Mouse (Mus musculus): Measurements from ENCODE around the gene Stk19. TPM values are rescaled to one million over a fixed set of nuclear protein-coding genes. Genes with fewer than 3 reads are reported as not detected.

Stk19 gene
- 11.6 and 15.6 TPM in 2 replicates for polyA plus RNA-seq (2015; fragmentation: Nextera tagmentation; extraction: Ambion mirVana)

GRCm38 (mm10) chr17:34836856-34837221 is at the start of gene Stk19, which contains the start of gene Dxo:
Stk19 (minus strand) TSS chr17:34836945.
Dxo (plus strand) TSS chr17:34837019.

GRCm38 (mm10) chr17:34881683-34882310 is 45.1 kb upstream of the Stk19 start, which contains the start of gene Gm20547:
Gm20547 (minus strand) TSS chr17:34882042.

GRCm38 (mm10) chr17:34879336-34879879 is 42.7 kb upstream of the Stk19 start, which contains the start of gene Zbtb12:
Zbtb12 (plus strand) TSS chr17:34879483.

GRCm38 (mm10) chr17:34862416-34863081 is 25.8 kb upstream of the Stk19 start, which contains the start of gene Cfb:
Cfb (minus strand) TSS chr17:34862518.

GRCm38 (mm10) chr17:34849722-34850516 is 13.2 kb upstream of the Stk19 start, which contains the start of the genes Skiv2l and Nelfe:
Skiv2l (minus strand) TSS chr17:34850210.
Nelfe (plus strand) TSS chr17:34850391.

GRCm38 (mm10) chr17:34804301-34804700 is 32.4 kb downstream of the Stk19 start, which contains the start of gene Cyp21a1:
Cyp21a1 (minus strand) TSS chr17:34804561.

Small RNAs within 50 kb of the gene (microRNA-seq; reads per million reads assigned to microRNA genes)
- gene Mir6970 (0 reads per million in 2 experiments), gene Mir6971 (0.10 to 1.7 reads per million in 2 experiments), gene Mir6972 (0 reads per million in 2 experiments)

Other genes with a start within 250 kb of the Stk19 start
- 8.5 and 8.6 TPM in 2 replicates for gene Gpsm3, start 247.1 kb downstream of the Stk19 start, polyA plus RNA-seq (2015; fragmentation: Nextera tagmentation; extraction: Ambion mirVana)
- 5.9 and 6.4 TPM in 2 replicates for gene Pbx2, start 245.7 kb downstream of the Stk19 start, polyA plus RNA-seq (2015; fragmentation: Nextera tagmentation; extraction: Ambion mirVana)
- 1.1 and 1.2 TPM in 2 replicates for gene Ager, start 239.1 kb downstream of the Stk19 start, polyA plus RNA-seq (2015; fragmentation: Nextera tagmentation; extraction: Ambion mirVana)
- 41.4 and 51.6 TPM in 2 replicates for gene Rnf5, start 233.3 kb downstream of the Stk19 start, polyA plus RNA-seq (2015; fragmentation: Nextera tagmentation; extraction: Ambion mirVana)
- gene Agpat1, start 232.7 kb downstream of the Stk19 start, polyA plus RNA-seq (2015; fragmentation: Nextera tagmentation; extraction: Ambion mirVana): 27.7 and 30.6 TPM in 2 replicates
- gene Egfl8, start 221.0 kb downstream of the Stk19 start, polyA plus RNA-seq (2015; fragmentation: Nextera tagmentation; extraction: Ambion mirVana): 16.9 and 21.7 TPM in 2 replicates
- gene Ppt2, start 208.4 kb downstream of the Stk19 start, polyA plus RNA-seq (2015; fragmentation: Nextera tagmentation; extraction: Ambion mirVana): 24.2 and 24.7 TPM in 2 replicates
- 0.08 and 0.19 TPM in 2 replicates for gene Prrt1, start 207.4 kb downstream of the Stk19 start, polyA plus RNA-seq (2015; fragmentation: Nextera tagmentation; extraction: Ambion mirVana)
- 10.5 and 13.4 TPM in 2 replicates for gene Fkbpl, start 192.2 kb downstream of the Stk19 start, polyA plus RNA-seq (2015; fragmentation: Nextera tagmentation; extraction: Ambion mirVana)
- gene Atf6b, start 189.8 kb downstream of the Stk19 start, polyA plus RNA-seq (2015; fragmentation: Nextera tagmentation; extraction: Ambion mirVana): 16.5 and 20.5 TPM in 2 replicates
- gene Tnxb, start 166.4 kb downstream of the Stk19 start, polyA plus RNA-seq (2015; fragmentation: Nextera tagmentation; extraction: Ambion mirVana): 15.2 and 16.9 TPM in 2 replicates
- 0.82 and 3.6 TPM in 2 replicates for gene C4b, start 93.1 kb downstream of the Stk19 start, polyA plus RNA-seq (2015; fragmentation: Nextera tagmentation; extraction: Ambion mirVana)
- gene Cyp21a1, start 32.4 kb downstream of the Stk19 start, polyA plus RNA-seq (2015; fragmentation: Nextera tagmentation; extraction: Ambion mirVana): not detected in 2 replicates
- gene Dxo, start 74 bp upstream of the Stk19 start, polyA plus RNA-seq (2015; fragmentation: Nextera tagmentation; extraction: Ambion mirVana): 21.0 and 22.2 TPM in 2 replicates
- gene Skiv2l, start 13.3 kb upstream of the Stk19 start, polyA plus RNA-seq (2015; fragmentation: Nextera tagmentation; extraction: Ambion mirVana): 15.7 and 16.8 TPM in 2 replicates
- gene Nelfe, start 13.4 kb upstream of the Stk19 start, polyA plus RNA-seq (2015; fragmentation: Nextera tagmentation; extraction: Ambion mirVana): 33.1 and 42.1 TPM in 2 replicates
- 4.1 and 6.3 TPM in 2 replicates for gene Cfb, start 25.6 kb upstream of the Stk19 start, polyA plus RNA-seq (2015; fragmentation: Nextera tagmentation; extraction: Ambion mirVana)
- 0.87 and 0.99 TPM in 2 replicates for gene Zbtb12, start 42.5 kb upstream of the Stk19 start, polyA plus RNA-seq (2015; fragmentation: Nextera tagmentation; extraction: Ambion mirVana)
- not detected in 2 replicates for gene Gm20547, start 45.1 kb upstream of the Stk19 start, polyA plus RNA-seq (2015; fragmentation: Nextera tagmentation; extraction: Ambion mirVana)
- 5.1 and 9.4 TPM in 2 replicates for gene C2, start 61.3 kb upstream of the Stk19 start, polyA plus RNA-seq (2015; fragmentation: Nextera tagmentation; extraction: Ambion mirVana)
- 26.7 and 27.6 TPM in 2 replicates for gene Ehmt2, start 61.5 kb upstream of the Stk19 start, polyA plus RNA-seq (2015; fragmentation: Nextera tagmentation; extraction: Ambion mirVana)
- not detected in 2 replicates for gene Slc44a4, start 77.5 kb upstream of the Stk19 start, polyA plus RNA-seq (2015; fragmentation: Nextera tagmentation; extraction: Ambion mirVana)
- 12.8 and 14.9 TPM in 2 replicates for gene Neu1, start 94.3 kb upstream of the Stk19 start, polyA plus RNA-seq (2015; fragmentation: Nextera tagmentation; extraction: Ambion mirVana)
- gene Hspa1b, start 122.3 kb upstream of the Stk19 start, polyA plus RNA-seq (2015; fragmentation: Nextera tagmentation; extraction: Ambion mirVana): 0.12 and 0.27 TPM in 2 replicates
- gene Gm20481, start 133.0 kb upstream of the Stk19 start, polyA plus RNA-seq (2015; fragmentation: Nextera tagmentation; extraction: Ambion mirVana): 0.32 TPM in 1 of 2 replicates, not detected in the other
- gene Hspa1a, start 135.2 kb upstream of the Stk19 start, polyA plus RNA-seq (2015; fragmentation: Nextera tagmentation; extraction: Ambion mirVana): 2.5 and 3.8 TPM in 2 replicates
- 2.7 and 2.8 TPM in 2 replicates for gene Hspa1l, start 135.8 kb upstream of the Stk19 start, polyA plus RNA-seq (2015; fragmentation: Nextera tagmentation; extraction: Ambion mirVana)
- 54.1 and 55.4 TPM in 2 replicates for gene Lsm2, start 144.9 kb upstream of the Stk19 start, polyA plus RNA-seq (2015; fragmentation: Nextera tagmentation; extraction: Ambion mirVana)
- gene Vars, start 164.0 kb upstream of the Stk19 start, polyA plus RNA-seq (2015; fragmentation: Nextera tagmentation; extraction: Ambion mirVana): 27.6 and 32.6 TPM in 2 replicates
- 0.46 and 0.53 TPM in 2 replicates for gene Vwa7, start 179.6 kb upstream of the Stk19 start, polyA plus RNA-seq (2015; fragmentation: Nextera tagmentation; extraction: Ambion mirVana)
- 10.6 and 11.5 TPM in 2 replicates for gene Sapcd1, start 191.1 kb upstream of the Stk19 start, polyA plus RNA-seq (2015; fragmentation: Nextera tagmentation; extraction: Ambion mirVana)
- 2.2 and 3.5 TPM in 2 replicates for gene Msh5, start 209.8 kb upstream of the Stk19 start, polyA plus RNA-seq (2015; fragmentation: Nextera tagmentation; extraction: Ambion mirVana)
- gene Clic1, start 213.0 kb upstream of the Stk19 start, polyA plus RNA-seq (2015; fragmentation: Nextera tagmentation; extraction: Ambion mirVana): 115 and 138 TPM in 2 replicates
- 144 and 157 TPM in 2 replicates for gene Ddah2, start 222.1 kb upstream of the Stk19 start, polyA plus RNA-seq (2015; fragmentation: Nextera tagmentation; extraction: Ambion mirVana)
- 11.3 TPM in 1 of 2 replicates, not detected in the other for gene Ly6g6c, start 228.4 kb upstream of the Stk19 start, polyA plus RNA-seq (2015; fragmentation: Nextera tagmentation; extraction: Ambion mirVana)
- gene Mpig6b, start 229.2 kb upstream of the Stk19 start, polyA plus RNA-seq (2015; fragmentation: Nextera tagmentation; extraction: Ambion mirVana): 0.08 and 0.30 TPM in 2 replicates
- gene Ly6g6e, start 240.0 kb upstream of the Stk19 start, polyA plus RNA-seq (2015; fragmentation: Nextera tagmentation; extraction: Ambion mirVana): 2.1 TPM in 1 of 2 replicates, not detected in the other
- 0.49 and 1.2 TPM in 2 replicates for gene Ly6g6d, start 241.1 kb upstream of the Stk19 start, polyA plus RNA-seq (2015; fragmentation: Nextera tagmentation; extraction: Ambion mirVana)
- 0.11 and 0.29 TPM in 2 replicates for gene Ly6g6f, start 248.7 kb upstream of the Stk19 start, polyA plus RNA-seq (2015; fragmentation: Nextera tagmentation; extraction: Ambion mirVana)

Measured in skeletal muscle tissue, postnatal 0 days (tissue).